In the genomic region with DNA sequence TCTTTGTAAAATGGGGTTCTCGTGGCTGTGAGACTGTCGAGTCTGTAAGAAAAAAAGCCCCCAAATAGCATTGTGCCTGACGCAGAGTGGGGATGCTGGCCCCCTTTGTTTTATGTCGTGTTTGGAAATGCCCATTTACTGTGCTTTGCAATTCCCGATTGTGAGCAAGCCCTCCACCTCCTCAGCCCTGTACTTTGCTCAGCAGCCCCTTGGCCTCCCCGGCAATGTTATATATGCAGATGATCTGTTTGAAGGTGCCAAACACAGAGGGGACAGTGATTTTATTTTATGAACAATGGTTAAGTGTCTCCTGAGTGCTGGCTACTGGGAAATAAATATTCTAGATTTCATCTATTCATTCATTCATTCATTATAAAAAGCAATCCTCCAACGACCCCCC, we compare ENCODE assay signal across 20 mouse cellular contexts.
DNase-seq lines count a peak whose midpoint lies in the region; ATAC-seq and TF ChIP-seq lines count a peak whose summit lies in the region.
"Had no signal": no experiment of that assay in that cellular context is flagged by ENCODE, and none has a peak within 500 bp of the region (broad histone marks: within the 10 kb centered on the region; RNA-seq: fewer than 3 reads in every experiment).

No protein-coding gene starts in this region.

- ATAC-seq in midbrain, embryonic 11.5 days (ENCODE audit: low FRiP score), result no peak
- 0 out of 2 replicates have a peak, but pooled peaks have one; percentile 29 for ATAC-seq in hindbrain, embryonic 12.5 days (ENCODE audit: low FRiP score)
- no peak for ATAC-seq in midbrain, embryonic 14.5 days (ENCODE audit: low FRiP score, low TSS enrichment)

- TF ChIP-seq CTCF in olfactory bulb, adult 2 months (IDR thresholded peaks at IDR 0.05; ENCODE audit: insufficient read depth, low read depth, low read length), result no peak

- no peaks in the 10 kb centered on the region for H3K36me3 ChIP-seq in midbrain, embryonic 11.5 days (ENCODE audit: control insufficient read depth, insufficient read depth, low read length)
- H3K36me3 ChIP-seq in midbrain, embryonic 10.5 days, result no peaks in the 10 kb centered on the region
- H3K36me3 ChIP-seq in hindbrain, embryonic 12.5 days, result no peaks in the 10 kb centered on the region
- no peaks in the 10 kb centered on the region for H3K36me3 ChIP-seq in midbrain, embryonic 14.5 days (ENCODE audit: control insufficient read depth, insufficient read depth, low read length)
- H3K36me3 ChIP-seq: embryonic facial prominence, embryonic 12.5 days; limb, embryonic 15.5 days; stomach, embryonic 15.5 days had no signal

- H3K9ac ChIP-seq in midbrain, embryonic 11.5 days (ENCODE audit: low read length), result peak overlapping the region; percentile 20; the same call in 1 of the 2 replicates
- H3K9ac ChIP-seq in hindbrain, embryonic 12.5 days, result 0 out of 2 replicates have a peak overlapping the region, but pooled peaks have one; percentile 5
- H3K9ac ChIP-seq in midbrain, embryonic 14.5 days (replicated peaks; ENCODE audit: low read length), result peak overlapping the region; percentile 6; the same call in 1 of the 2 replicates
- H3K9ac ChIP-seq: embryonic facial prominence, embryonic 12.5 days; limb, embryonic 15.5 days; stomach, embryonic 15.5 days had no signal

- H3K27me3 ChIP-seq in midbrain, embryonic 11.5 days (ENCODE audit: control insufficient read depth, insufficient read depth, low read length), result peaks cover 18% of the 10 kb centered on the region
- H3K27me3 ChIP-seq in midbrain, embryonic 10.5 days (ENCODE audit: low read depth, poor library complexity, severe bottlenecking), result peaks cover 78% of the 10 kb centered on the region
- H3K27me3 ChIP-seq in hindbrain, embryonic 12.5 days, result peaks cover 20% of the 10 kb centered on the region
- no peaks in the 10 kb centered on the region for H3K27me3 ChIP-seq in midbrain, embryonic 14.5 days (ENCODE audit: control insufficient read depth, insufficient read depth, low read length)

- H3K4me2 ChIP-seq in midbrain, embryonic 11.5 days, result no peak overlapping the region
- H3K4me2 ChIP-seq in hindbrain, embryonic 12.5 days (replicated peaks), result peak overlapping the region; percentile 17; the same call in 1 of the 2 replicates
- H3K4me2 ChIP-seq in midbrain, embryonic 14.5 days (ENCODE audit: low read length), result peak overlapping the region; percentile 27
- H3K4me2 ChIP-seq: embryonic facial prominence, embryonic 12.5 days; limb, embryonic 15.5 days; stomach, embryonic 15.5 days had no signal

- no peak overlapping the region for H3K4me3 ChIP-seq in midbrain, embryonic 11.5 days (ENCODE audit: low read depth, low read length)
- H3K4me3 ChIP-seq in midbrain, embryonic 10.5 days, result no peak overlapping the region
- no peak overlapping the region for H3K4me3 ChIP-seq in hindbrain, embryonic 12.5 days
- no peak overlapping the region for H3K4me3 ChIP-seq in midbrain, embryonic 14.5 days (replicated peaks; ENCODE audit: low read depth, low read length)
- no peak overlapping the region for H3K4me3 ChIP-seq in olfactory bulb, adult 2 months (ENCODE audit: insufficient read depth, low read depth, low read length)
- H3K4me3 ChIP-seq: embryonic facial prominence, embryonic 12.5 days; limb, embryonic 15.5 days; stomach, embryonic 15.5 days had no signal

- WGBS in midbrain, embryonic 11.5 days, result 24% methylated on average over 7 of the region's 7 CpGs
- WGBS in midbrain, embryonic 10.5 days, result 29% methylated on average over 7 of the region's 7 CpGs
- WGBS in hindbrain, embryonic 12.5 days, result 13% methylated on average over 7 of the region's 7 CpGs
- WGBS in midbrain, embryonic 14.5 days, result 5% methylated on average over 7 of the region's 7 CpGs
- WGBS in olfactory bulb, adult 2 months, result 10% methylated on average over 7 of the region's 7 CpGs

- H3K4me1 ChIP-seq in midbrain, embryonic 11.5 days (ENCODE audit: control insufficient read depth, insufficient read depth, low read length), result peaks cover 19% of the 10 kb centered on the region
- peaks cover 37% of the 10 kb centered on the region for H3K4me1 ChIP-seq in midbrain, embryonic 10.5 days
- H3K4me1 ChIP-seq in hindbrain, embryonic 12.5 days, result peaks cover 45% of the 10 kb centered on the region
- H3K4me1 ChIP-seq in midbrain, embryonic 14.5 days (ENCODE audit: control insufficient read depth, insufficient read depth, low read length), result peaks cover 63% of the 10 kb centered on the region
- peaks cover 23% of the 10 kb centered on the region for H3K4me1 ChIP-seq in olfactory bulb, adult 2 months (ENCODE audit: control insufficient read depth, insufficient read depth, low read length)
- H3K4me1 ChIP-seq: embryonic facial prominence, embryonic 12.5 days had no signal

- TF ChIP-seq POLR2A in olfactory bulb, adult 2 months (IDR thresholded peaks at IDR 0.05; ENCODE audit: insufficient read depth, low read depth, low read length), result no peak

- DNase-seq in midbrain, embryonic 11.5 days (ENCODE audit: low spot score, missing footprints), result no peak
- no peak for DNase-seq in midbrain, embryonic 10.5 days (ENCODE audit: low spot score)
- peak; percentile 58 for DNase-seq in midbrain, embryonic 14.5 days
- DNase-seq in T-cell, adult 2 months (ENCODE audit: low spot score), result no peak
- DNase-seq in lung, postnatal 10 days, result no peak
- DNase-seq in right cerebral cortex, adult 2 months (ENCODE audit: low spot score in 2 of 2), result no peak
- DNase-seq: adrenal gland, postnatal 36 days; B cell, adult 2 months; cerebellum, postnatal 36 days; gastrocnemius, postnatal 36 days; kidney, adult 2 months; kidney, postnatal 36 days; lung, postnatal 14 days; right cerebral cortex, adult 18-20 months; spleen, adult 18-20 months had no signal

- H3K9me3 ChIP-seq in midbrain, embryonic 11.5 days (ENCODE audit: control insufficient read depth, low read length), result no peaks in the 10 kb centered on the region
- H3K9me3 ChIP-seq in midbrain, embryonic 10.5 days (replicated peaks), result no peaks in the 10 kb centered on the region
- no peaks in the 10 kb centered on the region for H3K9me3 ChIP-seq in hindbrain, embryonic 12.5 days (replicated peaks)
- no peaks in the 10 kb centered on the region for H3K9me3 ChIP-seq in midbrain, embryonic 14.5 days (ENCODE audit: control insufficient read depth, low read length)
- H3K9me3 ChIP-seq: embryonic facial prominence, embryonic 12.5 days; limb, embryonic 15.5 days; stomach, embryonic 15.5 days had no signal

- peak overlapping the region; percentile 67 for H3K27ac ChIP-seq in midbrain, embryonic 11.5 days (ENCODE audit: low read depth, low read length)
- no peak overlapping the region; the same call in 1 of the 2 replicates for H3K27ac ChIP-seq in midbrain, embryonic 10.5 days (replicated peaks)
- peak overlapping the region; percentile 92 for H3K27ac ChIP-seq in hindbrain, embryonic 12.5 days
- H3K27ac ChIP-seq in midbrain, embryonic 14.5 days (replicated peaks; ENCODE audit: low read depth, low read length), result peak overlapping the region; percentile 100
- H3K27ac ChIP-seq in olfactory bulb, adult 2 months (ENCODE audit: insufficient read depth, low read depth, low read length), result peak overlapping the region; percentile 81
- H3K27ac ChIP-seq: embryonic facial prominence, embryonic 12.5 days; limb, embryonic 15.5 days; stomach, embryonic 15.5 days had no signal
